Mouse (Mus musculus) forebrain, postnatal 0 days (tissue): ENCODE results near the gene Ubtf. TPM values are rescaled to one million over a fixed set of nuclear protein-coding genes. Genes with fewer than 3 reads are reported as not detected.

Experiments used
- ATAC-seq: fragments of 200-750 bp; cut with Nextera tagmentation; 2 replicates; pipeline ENCODE4 v1.8.0; 2017; ENCODE audit warnings: mild to moderate bottlenecking, moderate library complexity
- DNase-seq: peaks from one replicate; pipeline ENCODE4 v3.0.0-alpha.2; 2015
- H3K27ac ChIP-seq: fragments of 300-500 bp; sonication (generic); 2 replicates; pipeline ENCODE4 v1.5.1; 2014; ENCODE audit warnings: low read depth, mild to moderate bottlenecking, antibody characterized with exemption, low read length, moderate library complexity, mixed read lengths
- H3K27me3 ChIP-seq: fragments of 300-500 bp; sonication (generic); 2 replicates; pipeline ENCODE4 v1.6.1; 2014; ENCODE audit warnings: mild to moderate bottlenecking, low read length, mixed read lengths; ENCODE audit not compliant: insufficient read depth
- H3K36me3 ChIP-seq: fragments of 300-500 bp; sonication (generic); 2 replicates; pipeline ENCODE4 v1.6.1; 2014; ENCODE audit warnings: mild to moderate bottlenecking, moderate library complexity; ENCODE audit not compliant: insufficient read depth
- H3K4me1 ChIP-seq: fragments of 300-500 bp; sonication (generic); 2 replicates; pipeline ENCODE4 v1.6.1; 2014; ENCODE audit warnings: antibody characterized with exemption; ENCODE audit not compliant: insufficient read depth
- H3K4me2 ChIP-seq: fragments of 300-500 bp; sonication (generic); 2 replicates; pipeline ENCODE4 v1.6.1; 2014; ENCODE audit warnings: low read depth, mild to moderate bottlenecking, moderate library complexity
- H3K4me3 ChIP-seq: fragments of 300-500 bp; sonication (generic); 2 replicates; pipeline ENCODE4 v1.5.1; 2014; ENCODE audit warnings: low read depth, low read length, mixed read lengths
- H3K9ac ChIP-seq: fragments of 300-500 bp; sonication (generic); 2 replicates; pipeline ENCODE4 v1.6.1; 2014; ENCODE audit warnings: mild to moderate bottlenecking
- H3K9me3 ChIP-seq: fragments of 300-500 bp; sonication (generic); 2 replicates; pipeline ENCODE4 v1.6.1; 2016; ENCODE audit warnings: low read length
- CTCF ChIP-seq: sonication (generic); IDR thresholded peaks from 2 replicates; pipeline ENCODE4 v1.5.1; 2016; ENCODE audit warnings: antibody characterized with exemption, control low read depth, low read depth
- WGBS: fragments of 180-500 bp; shearing (Covaris S2); extraction: QIAGEN DNeasy Blood & Tissue Kit; methylation state at CpG from one replicate; pipeline ENCODE4 v1.1.7; 2014; 5-methylcytosine and 5-hydroxymethylcytosine counted together
- polyA plus RNA-seq: library from polyadenylated mRNA; unstranded; fragments of >200 nt; fragmentation: Nextera tagmentation; extraction: Ambion mirVana; gene quantifications from 2 replicates; pipeline ENCODE4 v1.2.1, GENCODE M21; 2015
- total RNA-seq: library from RNA; depleted of rRNA; stranded (reverse); fragments of >200 nt; gene quantifications from 2 replicates; pipeline ENCODE4 v1.2.3, GENCODE M21; 2014; rRNA removed

Gene Ubtf
- total and polyA plus RNA-seq, 2 experiments from 2014 or later: 78.7 to 94.3 TPM

DNA sequence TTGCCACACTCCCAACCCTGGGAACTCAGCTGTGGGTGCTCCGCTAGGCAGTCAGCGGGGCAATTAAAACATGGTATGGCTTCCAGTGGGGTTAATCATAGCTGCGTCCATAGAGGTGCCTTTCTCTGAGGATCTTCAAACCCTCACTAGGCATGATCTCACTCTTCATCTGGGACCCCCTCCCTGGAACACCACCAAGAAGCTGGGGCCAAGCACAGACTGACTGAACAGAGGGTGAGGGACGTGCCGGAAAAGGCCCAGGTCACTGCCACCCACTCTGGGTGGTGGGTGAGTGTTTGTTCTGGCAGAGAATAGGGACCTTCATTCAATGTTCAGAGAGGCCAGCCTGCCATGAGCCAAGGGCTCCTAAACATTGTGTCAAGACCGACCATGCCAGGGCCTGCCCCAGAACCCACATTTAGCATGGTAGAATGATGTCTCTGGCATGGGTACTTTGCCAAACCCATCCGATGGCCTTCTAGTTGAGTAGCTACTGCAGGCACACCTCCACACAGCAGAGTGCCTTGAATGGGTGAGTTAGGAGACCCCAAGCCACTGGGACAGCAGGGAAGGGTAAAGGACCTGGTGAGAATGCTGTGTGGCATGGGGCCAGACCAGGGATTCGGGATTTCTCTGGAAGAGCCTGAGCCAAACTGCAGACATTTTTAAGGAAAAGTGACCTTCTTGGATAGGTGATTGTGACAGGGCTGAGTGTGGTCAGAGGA lies 52.7 kb downstream of the Ubtf start:
- Histone ChIP-seq H3K27ac (no peak overlapping the region), H3K4me1 (no peaks in the 10 kb centered on the region), H3K9me3 (no peaks in the 10 kb centered on the region), H3K4me3 (no peak overlapping the region), H3K4me2 (0 out of 2 replicates have a peak overlapping the region, but pooled peaks have one; percentile 13), H3K9ac (no peak overlapping the region), H3K36me3 (no peaks in the 10 kb centered on the region), H3K27me3 (no peaks in the 10 kb centered on the region)
- 77% methylated on average over 8 of the region's 8 CpGs for WGBS
- ATAC-seq: 0 out of 2 replicates have a peak, but pooled peaks have one; percentile 5
- TF ChIP-seq CTCF: no peak
- DNase-seq: no peak

DNA sequence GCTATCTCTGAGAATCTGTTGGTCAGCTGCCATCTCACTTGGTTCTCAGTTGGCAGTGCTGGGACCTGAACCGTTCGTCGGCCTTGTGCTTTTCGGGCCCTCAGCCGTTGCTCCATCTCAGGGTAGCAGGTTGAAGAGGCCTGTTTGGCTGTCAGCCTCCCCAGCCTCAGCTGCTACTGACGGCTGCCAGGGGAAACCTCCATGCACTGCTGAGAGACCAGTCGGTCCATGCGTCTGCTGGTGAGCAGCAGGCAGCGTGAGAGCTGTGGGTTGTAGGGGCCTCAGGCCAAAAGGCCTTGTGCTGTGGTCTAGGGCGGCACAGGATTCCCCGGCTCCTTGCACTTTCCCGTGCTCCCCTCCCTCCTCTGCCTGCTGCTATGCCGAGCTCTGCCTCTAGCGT lies 53.7 kb downstream of the Ubtf start:
- Histone ChIP-seq H3K4me1 (no peaks in the 10 kb centered on the region), H3K27me3 (no peaks in the 10 kb centered on the region), H3K9me3 (no peaks in the 10 kb centered on the region), H3K4me2 (no peak overlapping the region), H3K4me3 (no peak overlapping the region), H3K27ac (no peak overlapping the region), H3K36me3 (no peaks in the 10 kb centered on the region), H3K9ac (no peak overlapping the region)
- no peak for DNase-seq
- no peak for ATAC-seq
- 61% methylated on average over 14 of the region's 14 CpGs for WGBS
- no peak for TF ChIP-seq CTCF

DNA sequence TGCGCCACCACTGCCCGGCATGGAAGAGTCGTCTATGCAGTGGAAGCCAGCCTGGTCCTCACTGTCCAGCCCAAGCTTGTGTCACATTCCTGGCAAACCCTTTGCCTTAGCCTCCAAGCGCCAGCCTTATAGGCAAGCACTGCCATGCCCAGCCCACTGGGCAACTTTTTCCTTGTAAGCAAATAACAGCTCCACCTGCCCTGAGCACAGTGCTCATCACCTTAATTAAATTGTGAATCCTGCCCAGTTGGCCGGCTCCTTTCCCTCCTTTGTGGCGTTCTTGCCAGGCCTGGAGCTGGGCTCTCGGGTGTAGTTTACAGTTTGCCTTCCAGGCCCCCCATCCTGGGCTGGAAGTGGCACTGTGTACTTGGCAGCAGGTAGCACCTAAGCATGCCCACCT lies 56.3 kb downstream of the Ubtf start:
- no peak for TF ChIP-seq CTCF
- ATAC-seq (no peak), DNase-seq (no peak)
- Histone ChIP-seq H3K9me3 (no peaks in the 10 kb centered on the region), H3K27me3 (no peaks in the 10 kb centered on the region), H3K4me1 (no peaks in the 10 kb centered on the region), H3K9ac (no peak overlapping the region), H3K4me2 (no peak overlapping the region), H3K36me3 (no peaks in the 10 kb centered on the region), H3K4me3 (no peak overlapping the region), H3K27ac (no peak overlapping the region)
- WGBS: 90% methylated on average over 7 of the region's 7 CpGs

DNA sequence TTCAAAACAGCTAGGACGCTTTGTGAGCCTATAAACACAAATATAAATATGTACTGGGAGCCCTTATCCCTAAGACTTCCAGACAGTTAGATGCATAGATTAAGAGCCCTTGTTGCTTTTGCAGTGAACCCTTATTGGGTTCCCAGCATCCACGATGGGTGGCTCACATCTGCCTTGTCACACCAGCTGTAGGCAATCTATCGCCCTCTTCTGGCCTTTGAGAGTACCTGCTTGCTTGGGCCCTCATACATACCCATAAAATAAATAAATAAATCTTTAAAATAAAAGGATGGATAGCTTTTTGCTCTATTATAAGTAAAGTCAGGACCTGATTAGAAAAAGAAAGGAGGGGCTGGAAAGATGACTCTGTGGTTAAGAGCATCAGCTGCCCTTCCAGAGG lies 61.0 kb downstream of the Ubtf start:
- H3K4me3 ChIP-seq: no peak overlapping the region
- no peaks in the 10 kb centered on the region for H3K4me1 ChIP-seq
- H3K27ac ChIP-seq: no peak overlapping the region
- H3K9ac ChIP-seq: no peak overlapping the region
- no peaks in the 10 kb centered on the region for H3K9me3 ChIP-seq
- no peak; the same call in 1 of the 2 replicates for TF ChIP-seq CTCF
- H3K4me2 ChIP-seq: no peak overlapping the region
- H3K36me3 ChIP-seq: no peaks in the 10 kb centered on the region
- WGBS: 90% methylated on average over 3 of the region's 3 CpGs
- no peaks in the 10 kb centered on the region for H3K27me3 ChIP-seq
- ATAC-seq (no peak), DNase-seq (no peak)

DNA sequence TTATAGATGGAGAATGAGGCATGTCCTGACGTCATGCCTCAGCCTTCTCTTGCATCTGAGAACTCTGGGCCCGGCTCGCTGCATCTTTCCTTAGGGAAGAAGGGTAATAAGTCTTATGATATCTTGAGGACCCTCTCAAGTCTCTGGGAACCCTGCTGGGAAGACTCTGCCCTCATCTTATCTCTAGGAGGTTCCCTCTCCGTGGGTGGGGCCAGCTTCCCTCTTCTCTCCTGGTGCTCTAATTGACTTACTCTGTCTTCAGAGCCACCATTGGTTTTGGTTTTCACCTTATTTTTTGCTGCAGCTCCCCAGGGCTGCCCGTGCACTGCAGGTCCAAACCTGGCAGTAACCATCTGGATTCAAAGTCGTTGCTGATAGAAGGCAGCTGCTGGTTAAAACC lies 61.4 kb downstream of the Ubtf start:
- H3K4me2 ChIP-seq: no peak overlapping the region
- H3K4me3 ChIP-seq: no peak overlapping the region
- WGBS: 88% methylated on average over 6 of the region's 6 CpGs
- H3K36me3 ChIP-seq: no peaks in the 10 kb centered on the region
- no peaks in the 10 kb centered on the region for H3K4me1 ChIP-seq
- TF ChIP-seq CTCF: no peak
- no peak overlapping the region for H3K9ac ChIP-seq
- no peaks in the 10 kb centered on the region for H3K9me3 ChIP-seq
- H3K27ac ChIP-seq: no peak overlapping the region
- no peak for DNase-seq
- ATAC-seq: no peak
- no peaks in the 10 kb centered on the region for H3K27me3 ChIP-seq

DNA sequence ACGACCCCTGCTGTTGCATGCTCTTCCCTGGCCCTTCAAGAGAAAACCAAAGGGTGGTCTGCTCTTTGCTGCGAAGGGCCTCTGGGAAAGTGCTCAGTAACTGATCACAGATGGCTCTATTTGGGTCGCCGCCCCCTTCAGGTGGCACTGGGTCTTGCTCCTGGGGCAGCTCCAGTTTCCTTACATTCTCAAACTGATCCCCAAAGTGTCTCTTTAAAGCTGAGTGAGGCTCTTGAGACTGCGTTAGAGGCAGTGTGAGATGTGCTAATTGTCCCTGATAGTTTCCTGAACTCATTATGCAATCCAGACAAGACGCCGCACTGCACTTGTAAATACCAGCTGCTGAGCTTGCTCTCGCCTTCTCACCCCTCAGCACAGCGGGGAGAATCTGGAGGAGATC lies 62.0 kb downstream of the Ubtf start:
- no peaks in the 10 kb centered on the region for H3K9me3 ChIP-seq
- 24% methylated on average over 9 of the region's 9 CpGs for whole genome bisulfite sequencing
- H3K36me3 ChIP-seq: no peaks in the 10 kb centered on the region
- 0 out of 2 replicates have a peak overlapping the region, but pooled peaks have one; percentile 21 for H3K27ac ChIP-seq
- no peak overlapping the region for H3K4me2 ChIP-seq
- no peaks in the 10 kb centered on the region for H3K4me1 ChIP-seq
- no peak overlapping the region for H3K9ac ChIP-seq
- H3K4me3 ChIP-seq: no peak overlapping the region
- ATAC-seq: peak; percentile 48
- no peaks in the 10 kb centered on the region for H3K27me3 ChIP-seq
- peak; percentile 49 for TF ChIP-seq CTCF
- DNase-seq: peak; percentile 41

Other genes starting within 250 kb of the Ubtf start
- gene Mpp2, start 231.2 kb downstream of the Ubtf start, total RNA-seq: 27.3 and 28.3 TPM in 2 replicates
- gene Mpp2, start 231.2 kb downstream of the Ubtf start, polyA plus RNA-seq: 14.1 and 21.4 TPM in 2 replicates
- not detected in 2 replicates for gene Ppy, start 218.4 kb downstream of the Ubtf start, total RNA-seq
- gene Ppy, start 218.4 kb downstream of the Ubtf start, polyA plus RNA-seq: not detected in 2 replicates
- gene Pyy, start 211.9 kb downstream of the Ubtf start, total RNA-seq: not detected in 2 replicates
- not detected in 2 replicates for gene Pyy, start 211.9 kb downstream of the Ubtf start, polyA plus RNA-seq
- gene Nags, start 174.2 kb downstream of the Ubtf start, total RNA-seq: 0.14 and 0.15 TPM in 2 replicates
- 0.28 and 0.35 TPM in 2 replicates for gene Nags, start 174.2 kb downstream of the Ubtf start, polyA plus RNA-seq
- 42.1 and 44.4 TPM in 2 replicates for gene Tmem101, start 163.3 kb downstream of the Ubtf start, total RNA-seq
- gene Tmem101, start 163.3 kb downstream of the Ubtf start, polyA plus RNA-seq: 34.1 and 38.2 TPM in 2 replicates
- 76.7 and 86.4 TPM in 2 replicates for gene Lsm12, start 134.4 kb downstream of the Ubtf start, total RNA-seq
- 145 and 154 TPM in 2 replicates for gene Lsm12, start 134.4 kb downstream of the Ubtf start, polyA plus RNA-seq
- gene G6pc3, start 130.1 kb downstream of the Ubtf start, total RNA-seq: 27.3 and 32.1 TPM in 2 replicates
- gene G6pc3, start 130.1 kb downstream of the Ubtf start, polyA plus RNA-seq: 27.4 and 32.0 TPM in 2 replicates
- 170 and 209 TPM in 2 replicates for gene Hdac5, start 89.6 kb downstream of the Ubtf start, total RNA-seq
- gene Hdac5, start 89.6 kb downstream of the Ubtf start, polyA plus RNA-seq: 67.1 and 69.4 TPM in 2 replicates
- 0.62 and 1.0 TPM in 2 replicates for gene BC030867, start 70.9 kb downstream of the Ubtf start, total RNA-seq
- gene BC030867, start 70.9 kb downstream of the Ubtf start, polyA plus RNA-seq: 1.5 and 1.6 TPM in 2 replicates
- 0.54 and 1.4 TPM in 2 replicates for gene Asb16, start 51.0 kb downstream of the Ubtf start, total RNA-seq
- gene Asb16, start 51.0 kb downstream of the Ubtf start, polyA plus RNA-seq: 0.11 TPM in 1 of 2 replicates, not detected in the other
- gene Tmub2, start 34.8 kb downstream of the Ubtf start, total RNA-seq: 72.5 and 77.4 TPM in 2 replicates
- 63.0 and 67.0 TPM in 2 replicates for gene Tmub2, start 34.8 kb downstream of the Ubtf start, polyA plus RNA-seq
- gene Atxn7l3, start 23.1 kb downstream of the Ubtf start, total RNA-seq: 162 and 167 TPM in 2 replicates
- 24.3 and 26.2 TPM in 2 replicates for gene Atxn7l3, start 23.1 kb downstream of the Ubtf start, polyA plus RNA-seq
- gene Slc4a1, start 46.5 kb upstream of the Ubtf start, total RNA-seq: 0.24 and 1.2 TPM in 2 replicates
- gene Slc4a1, start 46.5 kb upstream of the Ubtf start, polyA plus RNA-seq: 0.50 and 0.68 TPM in 2 replicates
- gene Rundc3a, start 73.7 kb upstream of the Ubtf start, total RNA-seq: 306 and 418 TPM in 2 replicates
- gene Rundc3a, start 73.7 kb upstream of the Ubtf start, polyA plus RNA-seq: 118 and 121 TPM in 2 replicates
- 96.3 and 114 TPM in 2 replicates for gene Slc25a39, start 88.2 kb upstream of the Ubtf start, total RNA-seq
- gene Slc25a39, start 88.2 kb upstream of the Ubtf start, polyA plus RNA-seq: 120 and 129 TPM in 2 replicates
- 49.5 and 66.2 TPM in 2 replicates for gene Grn, start 110.6 kb upstream of the Ubtf start, total RNA-seq
- gene Grn, start 110.6 kb upstream of the Ubtf start, polyA plus RNA-seq: 72.3 and 86.6 TPM in 2 replicates
- 351 and 361 TPM in 2 replicates for gene Fam171a2, start 127.9 kb upstream of the Ubtf start, total RNA-seq
- gene Fam171a2, start 127.9 kb upstream of the Ubtf start, polyA plus RNA-seq: 26.2 and 26.9 TPM in 2 replicates
- 2.2 and 3.7 TPM in 2 replicates for gene Itga2b, start 150.4 kb upstream of the Ubtf start, total RNA-seq
- 8.7 and 12.4 TPM in 2 replicates for gene Itga2b, start 150.4 kb upstream of the Ubtf start, polyA plus RNA-seq
- 29.5 and 31.1 TPM in 2 replicates for gene Gpatch8, start 236.7 kb upstream of the Ubtf start, total RNA-seq
- 25.2 and 45.5 TPM in 2 replicates for gene Gpatch8, start 236.7 kb upstream of the Ubtf start, polyA plus RNA-seq